Mouse (Mus musculus) liver, embryonic 14.5 days (tissue): ENCODE data around the gene Ssbp2. TPM values are rescaled to one million over a fixed set of nuclear protein-coding genes. Genes with fewer than 3 reads are reported as not detected.

ENCODE experiments used
- ATAC-seq: fragments of 200-750 bp; cut with Nextera tagmentation; 2 replicates; pipeline ENCODE4 v1.8.0; 2017; ENCODE audit warnings: moderate number of reproducible peaks, mild to moderate bottlenecking, moderate library complexity; ENCODE audit not compliant: insufficient read depth
- DNase-seq, 3 experiments: peaks; one replicate each; pipeline ENCODE4 v3.0.0-alpha.2; 2012 to 2013; ENCODE audit warnings: low read depth in 3 of 3, low spot score in 3 of 3
- H3K27ac ChIP-seq: fragments of 300-500 bp; sonication (generic); 2 replicates; pipeline ENCODE4 v1.5.1; 2014; ENCODE audit warnings: moderate library complexity, mild to moderate bottlenecking, control low read depth, inconsistent platforms
- H3K27me3 ChIP-seq: fragments of 300-500 bp; sonication (generic); 2 replicates; pipeline ENCODE4 v1.6.1; 2014; ENCODE audit warnings: mild to moderate bottlenecking, low read length, moderate library complexity; ENCODE audit not compliant: control insufficient read depth, insufficient read depth
- H3K36me3 ChIP-seq: fragments of 300-500 bp; sonication (generic); replicated peaks from 2 replicates; pipeline ENCODE4 v1.6.1; 2014; ENCODE audit warnings: low read depth; ENCODE audit not compliant: control insufficient read depth, insufficient read depth
- H3K4me1 ChIP-seq, 2 experiments: fragments of 200-500 bp in 1 of 2; fragments of 300-500 bp in 1 of 2; sonication (generic) in 1 of 2; replicated peaks; 2 replicates each; pipeline ENCODE4 v1.6.1; 2012 to 2014; ENCODE audit warnings: antibody characterized with exemption in 1 of 2, inconsistent platforms in 1 of 2, low read length in 1 of 2; ENCODE audit not compliant: control insufficient read depth in 2 of 2, insufficient read depth in 2 of 2
- H3K4me2 ChIP-seq: fragments of 300-500 bp; sonication (generic); 2 replicates; pipeline ENCODE4 v1.6.1; 2014; ENCODE audit warnings: low read depth, mild to moderate bottlenecking, control low read depth, moderate library complexity
- H3K4me3 ChIP-seq, 2 experiments: fragments of 200-500 bp in 1 of 2; fragments of 300-500 bp in 1 of 2; sonication (generic) in 1 of 2; 2 replicates each; pipeline ENCODE4 v1.5.1; 2012 to 2014; ENCODE audit warnings: low read depth in 2 of 2, low read length in 2 of 2, mild to moderate bottlenecking in 2 of 2, control low read depth in 1 of 2, inconsistent platforms in 1 of 2, moderate library complexity in 1 of 2; ENCODE audit not compliant: insufficient read depth in 1 of 2
- H3K9ac ChIP-seq: fragments of 300-500 bp; sonication (generic); replicated peaks from 2 replicates; pipeline ENCODE4 v1.6.1; 2014; ENCODE audit warnings: mild to moderate bottlenecking, control low read depth, moderate library complexity
- H3K9me3 ChIP-seq: fragments of 300-500 bp; sonication (generic); 2 replicates; pipeline ENCODE4 v1.6.1; 2016; ENCODE audit warnings: low read length, mixed read lengths; ENCODE audit not compliant: control insufficient read depth
- CTCF ChIP-seq: IDR thresholded peaks from 2 replicates; pipeline ENCODE4 v1.5.1; 2016; ENCODE audit warnings: antibody characterized with exemption, low read depth, control low read depth
- EP300 ChIP-seq: IDR thresholded peaks from 2 replicates; pipeline ENCODE4 v1.6.1; 2016; ENCODE audit warnings: antibody characterized with exemption, low read depth
- WGBS: fragments of 180-500 bp; shearing (Covaris S2); extraction: QIAGEN DNeasy Blood & Tissue Kit; methylation state at CpG from one replicate; pipeline ENCODE4 v1.1.7; 2014; ENCODE audit not compliant: insufficient replicate concordance; 5-methylcytosine and 5-hydroxymethylcytosine counted together
- polyA plus RNA-seq, 2 experiments: library from polyadenylated mRNA; depleted of rRNA in 1 of 2; stranded (reverse) in 1 of 2; unstranded in 1 of 2; fragments of >200 nt; fragmentation: Nextera tagmentation in 1 of 2; extraction: Ambion mirVana in 1 of 2; gene quantifications; 2 replicates each; pipeline versions ENCODE4 v1.2.1 to v1.2.3; 2012 to 2014

The Ssbp2 gene
- polyA plus RNA-seq, 2 experiments = 23.7 to 43.0 TPM

DNA sequence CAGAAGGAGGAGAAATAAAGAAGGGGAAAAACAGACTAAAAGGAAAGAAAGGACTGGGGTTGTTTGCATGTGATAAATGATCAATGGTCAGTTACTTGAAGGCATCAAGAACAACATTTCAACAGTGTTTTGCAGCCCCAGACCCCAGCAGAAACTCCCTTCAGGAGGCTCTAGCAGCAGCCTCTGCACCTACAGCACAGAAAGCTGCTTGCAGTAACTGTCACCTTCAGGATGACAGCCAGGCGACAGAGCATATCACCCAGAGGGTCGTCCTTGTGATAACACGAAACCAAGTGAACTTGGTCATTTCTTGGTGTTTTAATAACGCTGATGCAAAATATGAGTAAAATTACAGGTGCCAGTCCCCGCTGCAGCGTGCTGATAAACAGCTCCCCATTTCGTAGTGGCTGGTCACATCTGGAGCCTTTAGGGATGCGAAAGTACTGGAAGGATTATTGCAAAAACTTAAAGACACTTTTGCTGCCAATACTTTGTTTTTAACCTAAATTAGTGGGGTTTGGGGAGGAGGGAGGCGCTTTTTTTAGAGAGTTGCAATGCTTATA, 38.6 kb upstream of the Ssbp2 start:
- peak; percentile 46; the same call in 1 of the 2 replicates for TF ChIP-seq EP300
- no peak for TF ChIP-seq CTCF
- peak; percentile 43; the same call in 1 of the 2 replicates for ATAC-seq
- H3K9me3 ChIP-seq = no peaks in the 10 kb centered on the region
- WGBS = 17% methylated on average over 9 of the region's 9 CpGs
- H3K9ac ChIP-seq = no peak overlapping the region
- peaks cover 0 to 12% of the 10 kb centered on the region in 2 experiments; a peak in 2 of 4 replicates for H3K4me1 ChIP-seq
- H3K4me3 ChIP-seq = no peak overlapping the region
- H3K27ac ChIP-seq = no peak overlapping the region
- no peaks in the 10 kb centered on the region for H3K27me3 ChIP-seq
- H3K4me2 ChIP-seq = no peak overlapping the region; the same call in 1 of the 2 replicates
- peak; percentile 22 to 34 (median 25) for DNase-seq
- H3K36me3 ChIP-seq = no peaks in the 10 kb centered on the region

DNA sequence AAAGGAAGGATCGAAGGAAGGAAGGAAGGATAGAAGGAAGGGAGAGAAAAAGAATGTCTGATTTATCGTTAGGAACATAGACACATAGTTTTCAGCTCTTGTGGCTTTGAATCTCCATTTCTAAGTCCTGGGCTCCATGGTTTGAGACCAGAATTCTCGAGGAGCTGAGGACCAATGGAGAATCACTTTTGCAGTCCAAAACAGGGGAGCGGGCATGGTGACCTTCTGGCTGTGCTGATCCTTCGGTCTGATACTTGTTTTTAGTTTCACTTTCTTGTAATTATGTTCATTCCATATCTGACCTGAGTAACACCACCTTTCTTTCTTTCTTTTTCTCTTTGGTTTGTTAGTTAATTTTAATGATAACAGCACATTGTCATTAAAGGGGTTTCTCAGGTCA, 29.2 kb upstream of the Ssbp2 start:
- Histone ChIP-seq H3K4me1 (peaks cover 0 to 2% of the 10 kb centered on the region in 2 experiments; a peak in 1 of 4 replicates), H3K27me3 (no peaks in the 10 kb centered on the region), H3K27ac (no peak overlapping the region), H3K4me3 (0 out of 4 replicates have a peak overlapping the region, but pooled peaks of 1 of the 2 experiments have one; percentile 11), H3K4me2 (peak overlapping the region; percentile 40), H3K9me3 (no peaks in the 10 kb centered on the region), H3K36me3 (no peaks in the 10 kb centered on the region), H3K9ac (no peak overlapping the region)
- ATAC-seq (no peak), DNase-seq (no peak)
- 51% methylated on average over 5 of the region's 5 CpGs for WGBS
- TF ChIP-seq EP300 = no peak
- TF ChIP-seq CTCF = no peak

DNA sequence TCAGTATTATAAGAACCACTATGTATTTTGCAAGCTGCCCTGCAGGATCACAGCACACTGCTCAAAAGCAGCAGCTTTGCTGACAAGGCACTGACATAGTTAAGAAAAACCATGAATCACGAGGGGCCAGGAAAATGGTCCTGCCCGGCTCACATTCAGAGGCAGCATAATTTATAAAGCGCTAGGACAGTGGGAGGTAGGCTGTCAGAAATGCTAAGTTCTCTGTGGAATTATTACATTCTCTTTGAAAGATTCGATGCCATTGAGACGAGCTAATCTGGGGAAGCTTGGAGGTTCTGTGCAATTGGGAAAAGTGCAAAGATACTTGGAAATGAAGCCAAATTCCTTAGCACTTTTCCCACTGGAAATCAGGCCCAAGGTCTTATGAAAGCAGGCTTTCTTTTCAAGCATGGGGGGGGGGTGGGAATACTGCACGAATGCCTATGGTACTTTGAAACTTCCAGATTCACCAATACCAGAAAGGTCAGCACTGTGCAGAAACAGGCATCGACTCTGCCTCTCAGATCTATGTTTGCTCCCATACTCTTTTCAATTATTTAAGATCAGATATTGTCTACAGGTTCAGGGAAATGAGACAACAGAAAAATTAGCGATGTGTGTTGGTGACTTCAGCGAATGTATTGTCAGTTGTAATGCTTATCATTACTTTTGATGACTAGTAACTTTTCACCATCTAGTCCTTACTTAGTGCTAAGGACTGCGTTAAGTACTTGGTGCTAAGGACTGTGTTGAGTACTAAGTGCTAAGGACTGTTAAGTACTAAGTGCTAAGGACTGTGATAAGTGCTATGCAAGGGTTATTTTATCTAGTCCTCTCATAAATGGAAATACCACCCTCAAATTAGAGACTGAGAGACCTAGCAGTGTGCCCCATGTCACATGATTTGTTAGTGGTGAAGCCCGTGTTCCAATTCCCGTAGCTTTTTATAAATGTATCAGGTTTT, 28.4 kb upstream of the Ssbp2 start:
- no peak for DNase-seq
- ATAC-seq = no peak
- WGBS = 63% methylated on average over 12 of the region's 12 CpGs

DNA sequence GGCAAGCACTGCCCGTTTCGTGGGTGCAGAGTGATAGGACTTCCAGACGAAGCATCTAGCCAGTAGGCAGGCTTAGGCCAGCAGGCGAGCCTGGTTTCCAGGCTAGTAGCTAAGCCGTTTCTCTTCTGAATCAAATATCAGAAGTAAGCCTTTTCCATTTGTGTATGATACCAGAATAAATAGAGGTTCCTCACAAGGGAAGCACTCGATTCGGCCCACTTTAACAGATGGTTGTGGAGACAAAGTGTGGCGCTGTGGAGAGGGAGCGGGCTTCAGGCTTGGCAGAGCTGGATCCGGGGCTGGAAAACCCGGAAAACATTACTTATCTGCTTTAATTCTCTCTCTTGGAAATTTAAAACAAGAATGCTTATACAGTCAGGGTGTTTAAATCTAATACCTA, 27.1 kb upstream of the Ssbp2 start:
- Histone ChIP-seq H3K27me3 (no peaks in the 10 kb centered on the region), H3K9me3 (no peaks in the 10 kb centered on the region), H3K9ac (no peak overlapping the region), H3K4me1 (peaks cover 0 to 2% of the 10 kb centered on the region in 2 experiments; a peak in 1 of 4 replicates), H3K36me3 (no peaks in the 10 kb centered on the region), H3K27ac (no peak overlapping the region), H3K4me2 (no peak overlapping the region), H3K4me3 (no peak overlapping the region)
- WGBS = 59% methylated on average over 11 of the region's 11 CpGs
- TF ChIP-seq CTCF = no peak
- TF ChIP-seq EP300 = no peak
- DNase-seq = no peak
- ATAC-seq = no peak

More for the DNA sequence above, 28.4 kb upstream of the Ssbp2 start:
- Histone ChIP-seq H3K4me1 (peaks cover 0 to 2% of the 10 kb centered on the region in 2 experiments; a peak in 1 of 4 replicates), H3K27me3 (no peaks in the 10 kb centered on the region), H3K9me3 (no peaks in the 10 kb centered on the region), H3K36me3 (no peaks in the 10 kb centered on the region), H3K4me2 (no peak overlapping the region), H3K4me3 (no peak overlapping the region), H3K27ac (no peak overlapping the region), H3K9ac (no peak overlapping the region)
- no peak for TF ChIP-seq CTCF
- no peak for TF ChIP-seq EP300

DNA sequence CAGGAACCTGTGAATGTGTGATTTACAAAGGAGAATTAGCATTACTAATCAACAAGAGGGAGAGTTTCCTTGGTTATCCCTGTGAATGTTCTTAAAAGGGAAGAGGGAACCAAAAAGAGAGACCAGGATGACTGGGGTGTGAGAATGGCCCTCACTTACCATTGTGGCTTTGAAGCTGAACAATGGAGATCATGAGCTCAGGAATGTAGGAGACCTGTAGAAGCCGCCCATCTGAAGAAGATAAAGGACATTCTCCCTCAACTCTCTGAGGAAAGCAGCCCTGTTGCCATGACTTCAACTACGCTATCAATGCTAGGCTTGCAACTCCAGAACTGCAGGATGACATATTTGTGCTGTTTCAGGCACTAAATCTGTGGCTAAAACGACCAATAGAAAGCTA, 22.2 kb upstream of the Ssbp2 start:
- H3K27me3 ChIP-seq = no peaks in the 10 kb centered on the region
- no peak for TF ChIP-seq EP300
- no peak for TF ChIP-seq CTCF
- no peak overlapping the region for H3K4me3 ChIP-seq
- 47% methylated on average over 3 of the region's 3 CpGs for WGBS
- no peaks in the 10 kb centered on the region; the same call in 1 of the 2 replicates for H3K9me3 ChIP-seq
- H3K36me3 ChIP-seq = no peaks in the 10 kb centered on the region
- H3K27ac ChIP-seq = no peak overlapping the region
- H3K9ac ChIP-seq = no peak overlapping the region
- DNase-seq = no peak
- no peaks in the 10 kb centered on the region; a peak in 2 of 4 replicates for H3K4me1 ChIP-seq
- ATAC-seq = no peak
- H3K4me2 ChIP-seq = no peak overlapping the region
